ENCODE assay signal across 9 mouse cellular contexts in genomic region chr16:94996791-94997281, GRCm38 (mm10). TPM values are rescaled to one million over a fixed set of nuclear protein-coding genes. Genes with fewer than 3 reads are reported as not detected.
DNase-seq lines count a peak whose midpoint lies in the region; ATAC-seq lines count a peak whose summit lies in the region.
"Had no signal": no experiment of that assay in that cellular context is flagged by ENCODE, and none has a peak within 500 bp of the region (broad histone marks: within the 10 kb centered on the region; RNA-seq: fewer than 3 reads in every experiment).

No protein-coding gene starts in this region.

- no peaks in the 10 kb centered on the region for H3K36me3 ChIP-seq in limb, embryonic 12.5 days

- peaks cover 49% of the 10 kb centered on the region for H3K27me3 ChIP-seq in limb, embryonic 12.5 days

- H3K9ac ChIP-seq in limb, embryonic 12.5 days (replicated peaks), result no peak overlapping the region

- H3K4me1 ChIP-seq in limb, embryonic 12.5 days (replicated peaks), result peaks cover 5% of the 10 kb centered on the region; the same call in 1 of the 2 replicates

- H3K27ac ChIP-seq in limb, embryonic 12.5 days, result no peak overlapping the region

- peak; percentile 49 to 66 for DNase-seq in right cerebral cortex, adult 2 months (ENCODE audit: low spot score in 2 of 2)
- no peak for DNase-seq in right cerebral cortex, adult 18-20 months
- peak; percentile 18 to 35 for DNase-seq in frontal cortex, postnatal 14 days (ENCODE audit: low spot score in 2 of 2)
- DNase-seq in thymus, postnatal 4 days, result no peak
- DNase-seq in retina, embryonic 14.5 days (ENCODE audit: low spot score), result no peak
- no peak for DNase-seq in urinary bladder, postnatal 25 days (ENCODE audit: low spot score)

- no peaks in the 10 kb centered on the region for H3K9me3 ChIP-seq in limb, embryonic 12.5 days

- H3K4me2 ChIP-seq in limb, embryonic 12.5 days, result peak overlapping the region; percentile 44; the same call in 1 of the 2 replicates

- ATAC-seq in limb, embryonic 12.5 days (ENCODE audit: insufficient number of reproducible peaks, insufficient read depth, low FRiP score, low TSS enrichment, low read depth), result no peak
- ATAC-seq in erythroid progenitor cell, adult 5-6 weeks (replicated peaks; ENCODE audit: low FRiP score, poor library complexity, severe bottlenecking), result no peak

- H3K4me3 ChIP-seq in limb, embryonic 12.5 days (replicated peaks), result no peak overlapping the region

- 12% methylated on average over 16 of the region's 16 CpGs for WGBS in limb, embryonic 12.5 days

RNA-seq across cellular contexts. Expression of gene Kcnj6, which starts 0.7 kb away (rescaled TPM):
- not detected in 2 replicates for polyA plus RNA-seq in limb, embryonic 12.5 days (2016; fragmentation: Nextera tagmentation; extraction: Ambion mirVana)
- not detected in 2 replicates for total RNA-seq in erythroid progenitor cell, adult 5-6 weeks (2015; ENCODE audit: low replicate concordance)
- not detected in 2 replicates for total RNA-seq in erythroid progenitor cell, adult 5-6 weeks (2017; ENCODE audit: low replicate concordance)
- total RNA-seq: MEL had no signal

Comparison
In these comparisons a context has a peak if more than half of its experiments do, and no peak if none do; other contexts are left out.
1. DNase-seq: peak in right cerebral cortex, adult 2 months (2 of 2) and frontal cortex, postnatal 14 days (2 of 2); none in right cerebral cortex, adult 18-20 months (single experiment), thymus, postnatal 4 days (single experiment), retina, embryonic 14.5 days (single experiment) and urinary bladder, postnatal 25 days (single experiment).